Mouse (Mus musculus): ENCODE data around the gene Vps8. TPM values are rescaled to one million over a fixed set of nuclear protein-coding genes. Genes with fewer than 3 reads are reported as not detected.

Gene Vps8
- polyA plus RNA-seq, 2 experiments, result 11.0 to 15.2 TPM

GRCm38 (mm10) chr16:21606249-21607020, 183.5 kb downstream of the Vps8 start:
- Histone ChIP-seq H3K4me1 (ENCODE audit: control insufficient read depth, insufficient read depth, low read length) (peaks cover 12% of the 10 kb centered on the region), H3K27me3 (ENCODE audit: control insufficient read depth, insufficient read depth, low read length) (no peaks in the 10 kb centered on the region), H3K36me3 (ENCODE audit: control insufficient read depth, insufficient read depth, low read length) (no peaks in the 10 kb centered on the region), H3K9me3 (ENCODE audit: control insufficient read depth, low read length) (no peaks in the 10 kb centered on the region), H3K4me3 (replicated peaks; ENCODE audit: low read length) (no peak overlapping the region), H3K4me2 (replicated peaks; ENCODE audit: low read depth, low read length, severe bottlenecking) (no peak overlapping the region), H3K27ac (replicated peaks; ENCODE audit: low read depth, low read length) (no peak overlapping the region), H3K9ac (ENCODE audit: low read depth, low read length, severe bottlenecking) (no peak overlapping the region)
- TF ChIP-seq POLR2A (IDR thresholded peaks at IDR 0.05; ENCODE audit: borderline replicate concordance, extremely low read depth, insufficient read depth, insufficient read length), result no peak
- ATAC-seq (ENCODE audit: low FRiP score, low read depth) (no peak), DNase-seq (ENCODE audit: low spot score) (no peak)
- WGBS, result 73% methylated on average over 6 of the region's 6 CpGs

DNA sequence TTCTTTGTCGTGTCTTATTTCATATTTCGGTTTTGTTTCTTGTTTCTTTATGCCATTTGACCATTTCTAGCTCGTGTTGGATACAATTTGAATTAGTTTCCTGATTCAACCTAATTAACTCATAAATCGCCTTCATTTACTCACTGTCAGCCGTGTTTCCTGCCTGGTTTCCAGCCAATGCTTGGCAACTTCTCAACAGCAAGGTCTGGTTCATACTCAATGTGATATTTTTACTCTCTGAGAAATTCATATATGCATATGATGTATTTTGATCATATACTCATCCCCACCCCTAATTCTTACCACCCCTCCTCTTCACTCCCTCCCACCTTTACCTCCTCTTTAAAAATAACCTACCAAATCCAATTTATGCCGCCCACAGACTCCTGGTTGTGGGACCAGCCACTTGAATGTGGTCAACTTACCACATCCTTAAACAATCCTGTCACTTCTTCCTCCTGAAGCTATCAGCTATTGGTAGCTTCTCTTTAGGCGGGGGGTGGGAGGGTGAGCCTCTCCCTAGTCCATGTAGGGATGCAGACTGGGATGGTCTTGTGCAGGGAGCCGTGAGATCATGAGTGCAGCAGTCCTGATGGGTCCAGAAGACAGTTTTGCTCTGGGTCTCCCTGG, 184.2 kb downstream of the Vps8 start:
- H3K27ac ChIP-seq (replicated peaks; ENCODE audit: low read depth, low read length), result no peak overlapping the region
- WGBS, result 72% methylated on average over 8 of the region's 8 CpGs
- no peak overlapping the region for H3K4me3 ChIP-seq (replicated peaks; ENCODE audit: low read length)
- no peak overlapping the region for H3K4me2 ChIP-seq (replicated peaks; ENCODE audit: low read depth, low read length, severe bottlenecking)
- peaks cover 12% of the 10 kb centered on the region for H3K4me1 ChIP-seq (ENCODE audit: control insufficient read depth, insufficient read depth, low read length)
- ATAC-seq (ENCODE audit: low FRiP score, low read depth) (no peak), DNase-seq (ENCODE audit: low spot score) (no peak)
- no peak for TF ChIP-seq POLR2A (IDR thresholded peaks at IDR 0.05; ENCODE audit: borderline replicate concordance, extremely low read depth, insufficient read depth, insufficient read length)
- no peaks in the 10 kb centered on the region for H3K27me3 ChIP-seq (ENCODE audit: control insufficient read depth, insufficient read depth, low read length)
- no peaks in the 10 kb centered on the region for H3K36me3 ChIP-seq (ENCODE audit: control insufficient read depth, insufficient read depth, low read length)
- H3K9ac ChIP-seq (ENCODE audit: low read depth, low read length, severe bottlenecking), result no peak overlapping the region
- no peaks in the 10 kb centered on the region for H3K9me3 ChIP-seq (ENCODE audit: control insufficient read depth, low read length)

- ATAC-seq (ENCODE audit: low FRiP score, low read depth) (no peak), DNase-seq (ENCODE audit: low spot score) (no peak)
- H3K9ac ChIP-seq (ENCODE audit: low read depth, low read length, severe bottlenecking), result no peak overlapping the region
- no peak overlapping the region for H3K27ac ChIP-seq (replicated peaks; ENCODE audit: low read depth, low read length)
- no peaks in the 10 kb centered on the region for H3K9me3 ChIP-seq (ENCODE audit: control insufficient read depth, low read length)
- H3K27me3 ChIP-seq (ENCODE audit: control insufficient read depth, insufficient read depth, low read length), result no peaks in the 10 kb centered on the region
- WGBS, result 75% methylated on average over 5 of the region's 5 CpGs
- TF ChIP-seq POLR2A (IDR thresholded peaks at IDR 0.05; ENCODE audit: borderline replicate concordance, extremely low read depth, insufficient read depth, insufficient read length), result no peak
- no peak overlapping the region for H3K4me3 ChIP-seq (replicated peaks; ENCODE audit: low read length)
- H3K4me1 ChIP-seq (ENCODE audit: control insufficient read depth, insufficient read depth, low read length), result peaks cover 12% of the 10 kb centered on the region
- H3K4me2 ChIP-seq (replicated peaks; ENCODE audit: low read depth, low read length, severe bottlenecking), result no peak overlapping the region
- no peaks in the 10 kb centered on the region for H3K36me3 ChIP-seq (ENCODE audit: control insufficient read depth, insufficient read depth, low read length)
Measured at GRCm38 (mm10) chr16:21607651-21608040, 184.7 kb downstream of the Vps8 start.

- Histone ChIP-seq H3K4me1 (ENCODE audit: control insufficient read depth, insufficient read depth, low read length) (peaks cover 12% of the 10 kb centered on the region), H3K9me3 (ENCODE audit: control insufficient read depth, low read length) (no peaks in the 10 kb centered on the region), H3K4me3 (replicated peaks; ENCODE audit: low read length) (no peak overlapping the region), H3K9ac (ENCODE audit: low read depth, low read length, severe bottlenecking) (no peak overlapping the region), H3K27ac (replicated peaks; ENCODE audit: low read depth, low read length) (no peak overlapping the region), H3K36me3 (ENCODE audit: control insufficient read depth, insufficient read depth, low read length) (no peaks in the 10 kb centered on the region), H3K27me3 (ENCODE audit: control insufficient read depth, insufficient read depth, low read length) (no peaks in the 10 kb centered on the region), H3K4me2 (replicated peaks; ENCODE audit: low read depth, low read length, severe bottlenecking) (no peak overlapping the region)
- DNase-seq (ENCODE audit: low spot score) (no peak), ATAC-seq (ENCODE audit: low FRiP score, low read depth) (peak; percentile 76; the same call in 1 of the 2 replicates)
- WGBS, result 65% methylated on average over 10 of the region's 10 CpGs
- TF ChIP-seq POLR2A (IDR thresholded peaks at IDR 0.05; ENCODE audit: borderline replicate concordance, extremely low read depth, insufficient read depth, insufficient read length), result no peak
Measured at GRCm38 (mm10) chr16:21608176-21608865, 185.4 kb downstream of the Vps8 start.

DNA sequence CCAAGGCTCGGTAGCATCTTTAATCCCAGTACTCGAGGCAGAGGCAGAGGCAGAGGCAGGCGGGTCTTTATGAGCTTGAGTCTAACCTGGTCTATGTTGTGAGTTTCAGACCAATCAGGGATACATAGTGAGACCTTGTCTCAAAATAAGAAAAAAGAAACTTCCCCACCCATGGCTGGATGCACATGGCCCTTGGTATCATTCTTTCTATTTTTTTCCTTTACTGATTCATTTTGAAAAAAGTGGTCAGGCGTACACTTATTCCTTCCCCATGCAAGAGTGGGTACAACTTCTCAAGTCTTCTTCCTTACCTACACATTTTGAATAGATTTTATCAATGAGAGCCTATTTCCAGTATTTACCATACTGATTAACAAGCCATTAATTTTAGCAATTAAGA, 187.6 kb downstream of the Vps8 start:
- 82% methylated on average over 4 of the region's 4 CpGs for WGBS
- Histone ChIP-seq H3K27ac (replicated peaks; ENCODE audit: low read depth, low read length) (no peak overlapping the region), H3K36me3 (ENCODE audit: control insufficient read depth, insufficient read depth, low read length) (no peaks in the 10 kb centered on the region), H3K4me3 (replicated peaks; ENCODE audit: low read length) (no peak overlapping the region), H3K9ac (ENCODE audit: low read depth, low read length, severe bottlenecking) (no peak overlapping the region), H3K9me3 (ENCODE audit: control insufficient read depth, low read length) (no peaks in the 10 kb centered on the region), H3K4me1 (ENCODE audit: control insufficient read depth, insufficient read depth, low read length) (peaks cover 12% of the 10 kb centered on the region), H3K4me2 (replicated peaks; ENCODE audit: low read depth, low read length, severe bottlenecking) (no peak overlapping the region), H3K27me3 (ENCODE audit: control insufficient read depth, insufficient read depth, low read length) (no peaks in the 10 kb centered on the region)
- DNase-seq (ENCODE audit: low spot score) (no peak), ATAC-seq (ENCODE audit: low FRiP score, low read depth) (no peak)
- no peak for TF ChIP-seq POLR2A (IDR thresholded peaks at IDR 0.05; ENCODE audit: borderline replicate concordance, extremely low read depth, insufficient read depth, insufficient read length)
